Comparison of ENCODE assay signal across 27 mouse cellular contexts in the genomic region with DNA sequence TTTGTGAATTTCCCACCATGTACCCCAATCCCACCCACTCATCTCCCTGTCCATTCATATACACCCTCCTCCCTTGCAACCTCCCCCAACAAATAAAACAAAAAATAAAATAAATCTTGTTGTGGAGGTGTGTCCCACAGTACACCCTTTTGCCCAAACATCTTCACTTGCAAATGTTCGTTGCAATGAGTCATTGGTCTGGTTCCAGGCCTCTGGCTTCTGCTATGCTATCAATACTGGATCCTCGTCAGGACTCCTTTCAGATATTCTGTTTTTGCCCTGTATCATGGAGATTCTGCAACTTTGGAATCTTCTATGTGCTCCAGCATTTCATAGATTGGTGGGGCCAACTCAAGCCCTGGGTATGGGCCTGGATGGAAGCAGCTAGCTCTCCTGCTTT.
"Had no signal": no experiment of that assay in that cellular context is flagged by ENCODE, and none has a peak within 500 bp of the region (broad histone marks: within the 10 kb centered on the region; RNA-seq: fewer than 3 reads in every experiment).

No protein-coding gene starts in this region.

- H3K4me3 ChIP-seq: heart, embryonic 10.5 days; heart, embryonic 12.5 days; hindbrain, embryonic 10.5 days; hindbrain, embryonic 12.5 days; intestine, embryonic 15.5 days; layer of hippocampus, adult 2 months; left cerebral cortex, adult 2 months; limb, embryonic 10.5 days; limb, embryonic 12.5 days; liver, embryonic 13.5 days; liver, embryonic 15.5 days had no signal

- DNase-seq: gastrocnemius, postnatal 10 days; gastrocnemius, postnatal 25 days; heart, adult 18-20 months; heart, postnatal 10 days; heart, postnatal 4 days; kidney, adult 18-20 months; kidney, adult 8-10 months; kidney, postnatal 10 days; kidney, postnatal 25 days; kidney, postnatal 4 days; liver; liver, embryonic 13.5 days; liver, postnatal 0 days had no signal

- H3K27ac ChIP-seq: heart, embryonic 10.5 days; hindbrain, embryonic 10.5 days; hindbrain, embryonic 12.5 days; hindbrain, embryonic 14.5 days; intestine, embryonic 15.5 days; layer of hippocampus, adult 2 months; left cerebral cortex, adult 2 months; limb, embryonic 10.5 days; limb, embryonic 12.5 days; liver, embryonic 13.5 days; liver, embryonic 15.5 days had no signal

- ATAC-seq: hindbrain, embryonic 16.5 days; inflammation-experienced regulatory T-cells, adult 6 months; intestine, embryonic 15.5 days; intestine, postnatal 0 days; liver, postnatal 0 days had no signal
